29 mouse cellular contexts compared by ENCODE assay signal in genomic region chr9:87755621-87756020, GRCm38 (mm10). TPM values are rescaled to one million over a fixed set of nuclear protein-coding genes. Genes with fewer than 3 reads are reported as not detected.
"Had no signal": no experiment of that assay in that cellular context is flagged by ENCODE, and none has a peak within 500 bp of the region (broad histone marks: within the 10 kb centered on the region; RNA-seq: fewer than 3 reads in every experiment).

No protein-coding gene starts in this region.

- DNase-seq: cerebellum, postnatal 10 days; cerebellum, postnatal 14 days; cerebellum, postnatal 25 days; cerebellum, postnatal 36 days; embryo, embryonic 11 days; forebrain, postnatal 0 days; gastrocnemius, adult 2 months; gastrocnemius, postnatal 10 days; gastrocnemius, postnatal 14 days; gastrocnemius, postnatal 25 days; gastrocnemius, postnatal 36 days; heart, adult 11 months; heart, adult 18-20 months; heart, adult 2 months had no signal

- H3K4me1 ChIP-seq: embryonic facial prominence, embryonic 10.5 days; embryonic facial prominence, embryonic 12.5 days; embryonic facial prominence, embryonic 13.5 days; embryonic facial prominence, embryonic 15.5 days; forebrain, embryonic 10.5 days; forebrain, embryonic 12.5 days; forebrain, embryonic 13.5 days; forebrain, embryonic 15.5 days; heart, embryonic 10.5 days had no signal

- H3K27me3 ChIP-seq: embryonic facial prominence, embryonic 12.5 days; embryonic facial prominence, embryonic 13.5 days; embryonic facial prominence, embryonic 15.5 days; forebrain, embryonic 12.5 days; forebrain, embryonic 13.5 days; forebrain, embryonic 15.5 days had no signal

- H3K4me2 ChIP-seq: embryonic facial prominence, embryonic 12.5 days; embryonic facial prominence, embryonic 13.5 days; embryonic facial prominence, embryonic 15.5 days; forebrain, embryonic 12.5 days; forebrain, embryonic 13.5 days; forebrain, embryonic 15.5 days; heart, embryonic 11.5 days had no signal

- H3K9me3 ChIP-seq: embryonic facial prominence, embryonic 10.5 days; embryonic facial prominence, embryonic 12.5 days; embryonic facial prominence, embryonic 13.5 days; embryonic facial prominence, embryonic 15.5 days; forebrain, embryonic 10.5 days; forebrain, embryonic 12.5 days; forebrain, embryonic 13.5 days; forebrain, embryonic 15.5 days; heart, embryonic 10.5 days had no signal

- H3K36me3 ChIP-seq: embryonic facial prominence, embryonic 10.5 days; embryonic facial prominence, embryonic 12.5 days; embryonic facial prominence, embryonic 13.5 days; embryonic facial prominence, embryonic 15.5 days; forebrain, embryonic 10.5 days; forebrain, embryonic 12.5 days; forebrain, embryonic 15.5 days; heart, embryonic 10.5 days had no signal

- H3K9ac ChIP-seq: embryonic facial prominence, embryonic 12.5 days; embryonic facial prominence, embryonic 13.5 days; embryonic facial prominence, embryonic 15.5 days; forebrain, embryonic 12.5 days; forebrain, embryonic 13.5 days; forebrain, embryonic 15.5 days; forebrain, postnatal 0 days had no signal

- H3K27ac ChIP-seq: embryonic facial prominence, embryonic 10.5 days; embryonic facial prominence, embryonic 12.5 days; embryonic facial prominence, embryonic 13.5 days; embryonic facial prominence, embryonic 15.5 days; forebrain, embryonic 10.5 days; forebrain, embryonic 12.5 days; forebrain, embryonic 13.5 days; forebrain, embryonic 15.5 days; gastrocnemius, adult 2 months; heart, adult 2 months; heart, embryonic 10.5 days had no signal

- H3K4me3 ChIP-seq: embryonic facial prominence, embryonic 10.5 days; embryonic facial prominence, embryonic 12.5 days; embryonic facial prominence, embryonic 13.5 days; embryonic facial prominence, embryonic 15.5 days; erythroblast, embryonic 14.5 days; forebrain, embryonic 10.5 days; forebrain, embryonic 12.5 days; forebrain, embryonic 13.5 days; forebrain, embryonic 15.5 days; gastrocnemius, adult 2 months; heart, adult 2 months; heart, embryonic 10.5 days had no signal

- ATAC-seq: forebrain, embryonic 13.5 days; forebrain, embryonic 14.5 days; forebrain, embryonic 15.5 days; forebrain, embryonic 16.5 days; forebrain, postnatal 0 days had no signal

RNA-seq across cellular contexts. Expression of gene Tbx18, which starts 24.6 kb away (rescaled TPM):
- total RNA-seq: common myeloid progenitor, adult 5-6 weeks; granulocyte monocyte progenitor cell, adult 5-6 weeks had no signal
- polyA plus RNA-seq: erythroblast, embryonic 14.5 days had no signal
